Mouse (Mus musculus) embryonic facial prominence, embryonic 11.5 days (tissue): ENCODE data around the gene Ubxn1. TPM values are rescaled to one million over a fixed set of nuclear protein-coding genes. Genes with fewer than 3 reads are reported as not detected.
"Not testable (repeated sequence)": the region's sequence is repeated elsewhere in the genome, so short reads cannot be mapped to it uniquely, and the experiment has no call there.

Source experiments
- ATAC-seq: fragments of 200-750 bp; cut with Nextera tagmentation; replicated peaks from 2 replicates; pipeline ENCODE4 v1.8.0; 2017; ENCODE audit warnings: low read depth; ENCODE audit not compliant: insufficient number of reproducible peaks, low FRiP score, low TSS enrichment
- DNase-seq: peaks from one replicate; pipeline ENCODE4 v3.0.0-alpha.2; 2015; ENCODE audit warnings: low spot score
- H3K27ac ChIP-seq: fragments of 300-500 bp; sonication (generic); replicated peaks from 2 replicates; pipeline ENCODE4 v1.5.1; 2014; ENCODE audit warnings: mild to moderate bottlenecking, low read depth, low read length, control low read depth
- H3K27me3 ChIP-seq: fragments of 300-500 bp; sonication (generic); 2 replicates; pipeline ENCODE4 v1.6.1; 2014; ENCODE audit warnings: mild to moderate bottlenecking, low read length, moderate library complexity, mixed read lengths; ENCODE audit not compliant: control insufficient read depth, insufficient read depth
- H3K36me3 ChIP-seq: fragments of 300-500 bp; sonication (generic); replicated peaks from 2 replicates; pipeline ENCODE4 v1.6.1; 2014; ENCODE audit warnings: low read depth, mild to moderate bottlenecking, low read length, moderate library complexity, mixed read lengths; ENCODE audit not compliant: control insufficient read depth, insufficient read depth
- H3K4me1 ChIP-seq: fragments of 300-500 bp; sonication (generic); 2 replicates; pipeline ENCODE4 v1.6.1; 2014; ENCODE audit warnings: low read length, mixed read lengths; ENCODE audit not compliant: control insufficient read depth, insufficient read depth
- H3K4me2 ChIP-seq: fragments of 300-500 bp; sonication (generic); 2 replicates; pipeline ENCODE4 v1.6.1; 2014; ENCODE audit warnings: low read depth, mild to moderate bottlenecking, control low read depth, low read length, moderate library complexity
- H3K4me3 ChIP-seq: fragments of 300-500 bp; sonication (generic); 2 replicates; pipeline ENCODE4 v1.5.1; 2014; ENCODE audit warnings: low read depth, low read length, control low read depth
- H3K9ac ChIP-seq: fragments of 300-500 bp; sonication (generic); replicated peaks from 2 replicates; pipeline ENCODE4 v1.6.1; 2014; ENCODE audit warnings: mild to moderate bottlenecking, control low read depth, low read length
- H3K9me3 ChIP-seq: fragments of 300-500 bp; sonication (generic); replicated peaks from 2 replicates; pipeline ENCODE4 v1.6.1; 2016; ENCODE audit warnings: mild to moderate bottlenecking, low read length, inconsistent platforms, mixed read lengths; ENCODE audit not compliant: control insufficient read depth
- WGBS: fragments of 180-500 bp; shearing (Covaris S2); extraction: QIAGEN DNeasy Blood & Tissue Kit; methylation state at CpG from one replicate; pipeline ENCODE4 v1.1.7; 2014; 5-methylcytosine and 5-hydroxymethylcytosine counted together
- polyA plus RNA-seq: library from polyadenylated mRNA; unstranded; fragments of >200 nt; fragmentation: Nextera tagmentation; extraction: Ambion mirVana; gene quantifications from 2 replicates; pipeline ENCODE4 v1.2.1, GENCODE M21; 2014

The Ubxn1 gene
- polyA plus RNA-seq, 1 experiment from 2014 or later: 189 TPM

GRCm38 (mm10) chr19:8850402-8850901, 20.8 kb upstream of the Ubxn1 start, which contains the start of gene Lrrn4cl:
Gene Lrrn4cl (plus strand): TSS chr19:8850768.
- no peak within 1 kb of the TSS for H3K4me2 ChIP-seq
- WGBS: 16% methylated on average over 7 of the region's 7 CpGs
- H3K4me1 ChIP-seq: peaks cover 4% of the 10 kb centered on the region
- H3K9me3 ChIP-seq: no peaks in the 10 kb centered on the region
- 0 out of 2 replicates have a peak within 1 kb of the TSS, but pooled peaks have one; percentile 8 for H3K27ac ChIP-seq
- no peaks in the 10 kb centered on the region for H3K36me3 ChIP-seq
- H3K27me3 ChIP-seq: no peaks in the 10 kb centered on the region
- H3K4me3 ChIP-seq: no peak within 1 kb of the TSS
- H3K9ac ChIP-seq: peak within 1 kb of the TSS; percentile 22; the same call in 1 of the 2 replicates
- no peak for ATAC-seq
- peak; percentile 55 for DNase-seq

DNA sequence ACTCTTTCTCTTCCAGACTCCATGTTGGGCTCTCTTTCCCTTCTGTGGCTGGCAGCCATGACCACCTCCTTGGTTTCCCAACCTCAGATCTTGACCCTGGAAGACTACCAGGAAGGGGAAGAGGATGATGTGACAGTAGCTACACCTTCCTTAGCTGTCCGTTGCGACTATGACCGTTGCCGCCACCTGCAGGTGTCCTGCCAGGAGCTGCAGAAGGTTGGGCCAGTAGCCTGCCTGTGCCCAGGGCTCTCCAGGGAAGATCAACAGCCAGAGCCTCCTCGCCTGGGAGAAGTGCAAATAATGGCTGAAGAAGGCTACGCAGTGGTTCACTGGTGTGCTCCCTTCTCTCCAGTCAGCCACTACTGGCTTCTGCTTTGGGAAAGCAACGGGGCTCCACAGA, 19.7 kb upstream of the Ubxn1 start:
- no peak for ATAC-seq
- no peaks in the 10 kb centered on the region for H3K27me3 ChIP-seq
- H3K9me3 ChIP-seq: no peaks in the 10 kb centered on the region
- no peak for DNase-seq
- H3K27ac ChIP-seq: no peak overlapping the region
- peaks cover 4% of the 10 kb centered on the region for H3K4me1 ChIP-seq
- 55% methylated on average over 7 of the region's 7 CpGs for WGBS
- H3K4me2 ChIP-seq: no peak overlapping the region
- no peak overlapping the region; the same call in 1 of the 2 replicates for H3K9ac ChIP-seq
- no peak overlapping the region for H3K4me3 ChIP-seq
- H3K36me3 ChIP-seq: no peaks in the 10 kb centered on the region

GRCm38 (mm10) chr19:8852236-8852928, 18.9 kb upstream of the Ubxn1 start:
- 60% methylated on average over 10 of the region's 10 CpGs for WGBS
- no peak for ATAC-seq

GRCm38 (mm10) chr19:8853117-8853516, 18.2 kb upstream of the Ubxn1 start:
- ATAC-seq: no peak
- H3K9me3 ChIP-seq: no peaks in the 10 kb centered on the region
- 79% methylated on average over 3 of the region's 3 CpGs for whole genome bisulfite sequencing
- H3K36me3 ChIP-seq: no peaks in the 10 kb centered on the region
- peaks cover 4% of the 10 kb centered on the region for H3K4me1 ChIP-seq
- H3K9ac ChIP-seq: no peak overlapping the region
- H3K27ac ChIP-seq: no peak overlapping the region
- no peak for DNase-seq
- no peak overlapping the region for H3K4me3 ChIP-seq
- H3K27me3 ChIP-seq: no peaks in the 10 kb centered on the region
- H3K4me2 ChIP-seq: no peak overlapping the region

More at GRCm38 (mm10) chr19:8852236-8852928, 18.9 kb upstream of the Ubxn1 start:
- Histone ChIP-seq H3K27ac (no peak overlapping the region), H3K4me1 (peaks cover 4% of the 10 kb centered on the region), H3K9ac (peak overlapping the region; percentile 9; the same call in 1 of the 2 replicates), H3K9me3 (no peaks in the 10 kb centered on the region), H3K4me2 (no peak overlapping the region), H3K4me3 (no peak overlapping the region), H3K27me3 (no peaks in the 10 kb centered on the region), H3K36me3 (no peaks in the 10 kb centered on the region)
- DNase-seq: no peak

DNA sequence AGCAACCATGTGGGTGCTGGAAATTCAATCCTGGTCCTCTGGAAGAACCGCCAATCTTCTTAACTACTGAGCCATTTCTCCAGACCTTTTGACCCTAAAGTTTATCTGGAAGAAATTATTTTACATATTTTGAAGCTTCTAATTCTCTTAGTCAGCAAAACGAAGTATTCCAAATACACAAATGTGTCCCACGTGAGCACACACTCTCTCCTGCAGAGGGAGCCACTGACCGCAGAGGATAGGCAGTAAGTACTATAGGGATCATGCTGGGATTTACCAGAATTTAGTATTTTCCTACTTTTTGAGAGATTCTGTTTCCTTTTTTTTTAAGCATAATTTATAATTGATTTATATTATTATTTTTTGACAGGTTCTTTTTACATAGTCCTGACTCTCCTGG, 13.6 kb upstream of the Ubxn1 start:
- H3K4me2 ChIP-seq: no peak overlapping the region
- 37% methylated on average over 4 of the region's 4 CpGs for WGBS
- H3K4me1 ChIP-seq: no peaks in the 10 kb centered on the region
- H3K27ac ChIP-seq: no peak overlapping the region
- no peaks in the 10 kb centered on the region for H3K9me3 ChIP-seq
- H3K27me3 ChIP-seq: no peaks in the 10 kb centered on the region
- no peaks in the 10 kb centered on the region for H3K36me3 ChIP-seq
- DNase-seq (peak; percentile 64), ATAC-seq (no peak)
- no peak overlapping the region for H3K4me3 ChIP-seq
- H3K9ac ChIP-seq: no peak overlapping the region

DNA sequence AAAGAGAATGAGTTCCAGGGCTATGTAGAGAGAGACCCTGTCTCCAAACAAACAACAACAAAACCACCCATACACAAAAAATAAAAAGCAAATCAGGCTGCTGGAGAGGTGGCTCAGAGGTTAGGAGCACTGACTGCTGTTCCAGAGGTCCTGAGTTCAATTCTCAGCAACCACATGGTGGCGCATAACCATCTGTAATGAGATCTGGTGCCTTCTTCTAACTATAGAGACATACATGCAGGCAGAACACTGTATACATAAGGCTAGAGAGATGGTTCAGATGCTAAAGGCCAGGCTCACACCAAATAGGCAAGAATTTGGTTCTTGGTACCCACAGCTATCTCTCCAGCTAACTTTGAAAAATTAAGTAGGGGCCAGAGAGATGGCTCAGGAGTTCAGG, 12.3 kb upstream of the Ubxn1 start:
- H3K36me3 ChIP-seq: no peaks in the 10 kb centered on the region
- H3K9ac ChIP-seq: no peak overlapping the region
- no peak overlapping the region for H3K4me3 ChIP-seq
- H3K4me1 ChIP-seq: no peaks in the 10 kb centered on the region
- H3K9me3 ChIP-seq: no peaks in the 10 kb centered on the region
- DNase-seq (no peak), ATAC-seq (no peak)
- H3K27me3 ChIP-seq: no peaks in the 10 kb centered on the region
- H3K4me2 ChIP-seq: no peak overlapping the region
- no peak overlapping the region for H3K27ac ChIP-seq
- 30% methylated on average over 1 of the region's 1 CpGs for WGBS

GRCm38 (mm10) chr19:8864265-8864664, 7.0 kb upstream of the Ubxn1 start:
- Histone ChIP-seq H3K27ac (no peak overlapping the region), H3K4me3 (no peak overlapping the region), H3K4me1 (no peaks in the 10 kb centered on the region), H3K9ac (no peak overlapping the region), H3K4me2 (no peak overlapping the region), H3K27me3 (no peaks in the 10 kb centered on the region), H3K36me3 (no peaks in the 10 kb centered on the region), H3K9me3 (no peaks in the 10 kb centered on the region)
- 84% methylated on average over 6 of the region's 6 CpGs for WGBS
- DNase-seq (no peak), ATAC-seq (no peak)

DNA sequence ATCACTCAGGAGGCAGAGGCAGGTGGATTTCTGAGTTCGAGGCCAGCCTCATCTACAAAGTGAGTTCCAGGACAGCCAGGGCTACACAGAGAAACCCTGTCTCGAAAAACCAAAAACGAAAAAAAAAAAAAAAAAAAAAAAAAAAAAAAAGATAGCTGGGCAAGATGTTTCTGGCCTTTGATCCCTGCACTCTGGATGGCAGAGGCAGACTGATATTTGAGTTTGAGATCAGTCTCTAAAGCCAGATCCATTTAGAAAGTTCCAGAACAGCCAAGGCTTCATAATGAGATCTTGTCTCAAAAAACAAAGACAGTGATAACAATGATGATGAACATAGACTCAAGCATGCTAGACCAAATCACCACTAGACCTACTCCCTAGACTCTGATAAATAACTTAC, 915 bp upstream of the Ubxn1 start:
- not testable (repeated sequence) for H3K27me3 ChIP-seq, H3K4me3 ChIP-seq, ATAC-seq, H3K9ac ChIP-seq, H3K4me2 ChIP-seq, DNase-seq, H3K9me3 ChIP-seq, H3K36me3 ChIP-seq, H3K4me1 ChIP-seq, H3K27ac ChIP-seq
- WGBS: 76% methylated on average over 3 of the region's 3 CpGs
